Mouse (Mus musculus) frontal cortex, adult 2 months (tissue): Measurements from ENCODE around the gene Pard3b. TPM values are rescaled to one million over a fixed set of nuclear protein-coding genes. Genes with fewer than 3 reads are reported as not detected.

Experiments
- DNase-seq, 2 experiments: peaks; one replicate each; pipeline ENCODE4 v3.0.0; 2022; ENCODE audit warnings: low spot score in 1 of 2; ENCODE audit errors: extremely low spot score in 1 of 2
- polyA plus RNA-seq: library from polyadenylated mRNA; depleted of rRNA; stranded (reverse); fragments of >200 nt; gene quantifications from 2 replicates; pipeline ENCODE4 v1.2.3, GENCODE M21; 2012

Gene Pard3b
- polyA plus RNA-seq, 1 experiment, result 1.7 TPM

DNA sequence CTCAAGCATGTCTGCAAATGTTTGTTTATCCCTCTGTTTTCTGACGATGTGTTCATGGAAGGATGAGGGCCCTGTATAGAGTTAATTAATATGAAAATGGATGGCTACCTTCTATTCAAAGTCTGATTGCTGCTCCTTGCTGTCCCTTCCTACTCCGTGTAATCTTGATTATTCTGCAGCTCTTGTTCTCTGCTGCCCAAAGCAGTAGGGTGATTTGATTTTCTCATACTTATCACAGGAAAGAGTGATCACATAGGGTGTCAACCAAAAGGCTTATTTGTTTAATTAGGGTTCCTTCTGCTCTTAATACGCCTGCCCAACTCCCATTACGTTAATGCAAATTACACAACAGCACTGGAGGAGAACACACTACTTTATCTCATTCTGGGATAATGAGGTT, 716.9 kb downstream of the Pard3b start:
- no peak for DNase-seq

DNA sequence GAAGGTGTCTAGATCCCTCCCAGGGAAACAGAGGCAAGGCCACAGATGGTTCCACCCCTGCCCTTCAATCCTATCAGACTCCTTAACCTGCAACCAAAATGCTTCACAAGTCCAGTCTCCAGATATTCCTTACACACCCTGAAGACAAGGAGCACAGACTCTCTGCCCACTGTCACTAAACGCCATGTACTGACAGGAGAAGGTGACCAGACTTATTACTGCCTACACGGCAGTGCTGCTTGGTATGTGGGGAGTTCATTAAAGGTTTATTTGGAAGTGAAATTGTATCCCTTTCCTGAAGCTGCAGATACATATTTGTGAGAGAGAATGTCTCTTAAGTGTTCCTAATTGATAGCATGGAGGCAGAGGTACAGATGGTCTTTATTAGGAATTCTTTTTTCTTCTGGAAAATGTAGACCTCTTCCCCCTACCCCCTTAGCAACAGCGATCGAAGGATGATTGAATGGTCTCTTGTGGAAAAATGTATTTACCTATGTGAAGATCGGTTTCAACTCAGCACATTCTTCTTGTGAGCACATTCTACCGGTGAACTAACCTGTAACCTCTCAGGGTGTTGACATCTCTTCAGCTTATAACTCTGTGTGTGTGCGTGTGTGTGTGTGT, 735.9 kb downstream of the Pard3b start:
- DNase-seq, result no peak

DNA sequence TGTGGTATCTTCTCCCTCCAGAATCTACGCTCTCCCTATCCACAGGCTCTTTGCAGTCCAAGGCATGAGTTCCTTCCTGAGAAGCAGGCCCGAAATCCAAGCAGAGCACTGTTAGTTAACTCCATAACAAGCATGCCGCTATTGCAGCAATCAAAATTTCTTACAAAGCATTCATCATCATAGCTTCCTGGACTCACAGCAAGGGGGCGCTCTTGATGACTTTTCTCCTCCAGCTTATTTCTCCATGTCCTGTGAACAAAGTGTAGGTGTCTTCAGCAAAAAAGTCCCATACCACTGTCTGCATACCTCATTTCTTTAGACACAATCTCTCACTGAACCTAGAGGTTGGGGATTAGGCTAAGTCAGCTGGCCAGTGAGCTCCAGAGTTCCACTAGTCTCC, 739.7 kb downstream of the Pard3b start:
- no peak for DNase-seq

DNA sequence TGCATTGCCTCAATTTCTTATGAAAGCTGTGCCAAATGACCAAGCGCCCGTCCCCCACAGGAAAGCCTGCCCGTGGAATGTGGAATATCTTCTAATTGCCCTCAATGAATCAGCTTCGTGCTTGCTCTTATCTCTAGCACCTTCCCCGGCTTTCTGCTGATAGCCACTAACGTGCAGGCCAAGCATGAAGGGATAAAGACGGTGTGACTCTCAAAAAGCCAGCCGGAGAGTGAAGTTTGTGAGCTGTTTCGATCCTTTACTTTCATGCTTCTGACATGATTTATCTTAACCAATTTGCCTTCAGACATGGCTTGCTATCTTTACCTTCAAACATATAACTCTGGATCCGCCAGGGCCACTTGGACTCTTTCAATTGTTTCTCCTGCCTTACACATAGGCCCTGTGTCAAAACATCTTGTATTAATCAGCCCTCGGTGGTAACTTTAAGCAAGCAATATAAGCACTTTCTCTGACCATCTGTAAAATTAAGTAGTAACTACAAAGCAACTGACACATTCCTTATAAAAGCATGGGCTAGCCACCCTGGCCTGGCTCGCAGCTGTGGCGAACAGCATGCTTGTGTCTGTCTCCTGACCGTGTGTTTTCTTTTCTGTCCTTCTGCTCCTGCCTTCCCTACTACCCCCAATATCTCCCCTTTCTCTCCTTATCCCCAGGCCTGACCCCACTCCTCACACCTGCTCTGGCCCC, 744.3 kb downstream of the Pard3b start:
- no peak for DNase-seq

DNA sequence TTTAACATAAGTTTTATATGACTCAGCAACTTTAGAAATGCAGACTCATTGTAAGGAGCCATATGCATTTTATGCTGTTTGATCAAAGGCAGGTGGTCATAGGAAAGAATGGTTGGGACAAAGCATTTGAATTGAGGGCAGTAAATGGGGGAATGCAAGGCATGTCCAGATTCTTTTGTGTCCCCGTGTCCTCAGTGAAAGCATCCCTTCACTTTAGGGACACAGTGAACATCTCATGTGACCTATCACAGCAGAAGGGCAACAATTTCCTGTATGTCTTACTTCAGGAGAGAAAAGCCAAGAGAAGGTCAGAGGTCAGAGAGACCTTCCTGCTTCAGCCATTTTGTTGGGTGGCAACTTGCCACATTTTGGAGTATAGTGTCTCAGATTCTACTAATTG, 745.6 kb downstream of the Pard3b start:
- no peak for DNase-seq

DNA sequence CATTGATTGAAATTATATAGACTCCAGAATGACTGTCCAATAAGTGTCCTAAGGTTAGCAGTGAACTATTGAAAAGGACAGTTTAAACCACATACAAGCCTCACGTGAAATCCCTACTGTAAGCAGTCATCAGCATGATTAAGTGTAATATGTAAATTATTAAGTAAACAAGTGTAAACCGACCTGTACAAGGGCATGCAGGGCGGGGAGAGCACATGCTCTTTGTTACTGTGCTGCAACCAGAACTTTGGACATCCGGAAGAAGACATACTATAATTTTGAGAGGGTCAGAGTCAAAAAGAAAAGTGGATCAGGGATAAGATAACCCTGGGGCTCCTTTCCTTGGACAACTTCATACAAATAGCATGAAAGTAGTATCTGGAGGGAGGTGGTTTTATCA, 749.4 kb downstream of the Pard3b start:
- no peak for DNase-seq

DNA sequence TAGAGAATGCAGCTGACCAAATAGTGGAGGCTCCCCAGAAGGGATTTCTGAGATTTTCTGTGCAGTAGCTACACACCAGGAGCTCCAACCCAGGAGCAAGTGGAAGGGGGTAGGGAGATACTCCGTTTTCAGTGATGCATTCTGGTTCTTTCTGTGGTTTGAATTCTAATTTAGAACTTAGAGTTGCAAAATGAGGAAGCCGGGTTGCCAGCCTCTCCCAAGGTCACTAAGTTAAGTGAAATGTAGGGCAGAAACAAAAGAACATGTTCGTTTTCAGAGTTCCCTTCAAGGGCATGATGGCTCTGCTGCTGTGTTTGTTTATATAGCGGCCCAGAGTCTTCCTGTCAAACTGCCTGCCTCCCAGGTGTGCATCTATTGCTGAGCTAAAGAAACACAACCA, 754.2 kb downstream of the Pard3b start:
- DNase-seq, result no peak

DNA sequence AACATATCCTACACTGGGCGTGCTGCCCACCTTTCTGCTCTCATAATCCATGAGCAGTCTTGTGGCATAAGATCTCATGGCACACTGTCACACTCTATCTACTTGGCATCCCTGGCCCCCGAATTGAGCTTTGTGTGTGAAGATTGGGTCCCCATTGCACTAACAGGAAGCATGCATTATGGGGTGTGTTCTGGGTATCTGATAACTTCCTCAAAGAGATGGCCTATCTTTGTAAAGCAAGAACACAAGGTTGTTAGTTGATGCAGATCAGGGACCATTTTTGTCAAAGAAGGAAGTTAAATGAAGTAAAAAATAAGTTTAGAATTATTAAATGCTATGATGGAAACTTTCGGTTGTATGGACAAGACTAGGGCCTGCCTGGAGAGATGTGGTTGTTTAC, 755.9 kb downstream of the Pard3b start:
- no peak for DNase-seq

DNA sequence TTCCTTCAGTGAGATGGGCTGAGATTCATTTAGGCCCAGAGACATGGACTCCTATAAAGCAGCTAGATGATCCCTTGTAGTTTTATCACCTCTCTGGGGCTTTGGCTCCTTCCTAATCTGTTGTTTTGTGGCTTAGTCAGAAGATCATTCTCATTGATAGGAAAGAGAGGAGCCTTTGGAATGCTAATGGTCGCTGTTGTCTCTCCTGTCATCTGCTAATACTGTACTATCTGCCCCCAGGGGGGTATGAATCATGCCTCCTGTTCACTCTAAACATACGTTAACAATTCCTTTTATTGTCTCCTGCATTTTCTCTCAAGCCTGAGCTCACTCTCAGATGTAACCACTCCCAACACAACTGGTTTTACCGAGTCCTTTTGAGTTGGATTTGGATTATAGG, 759.6 kb downstream of the Pard3b start:
- no peak for DNase-seq

DNA sequence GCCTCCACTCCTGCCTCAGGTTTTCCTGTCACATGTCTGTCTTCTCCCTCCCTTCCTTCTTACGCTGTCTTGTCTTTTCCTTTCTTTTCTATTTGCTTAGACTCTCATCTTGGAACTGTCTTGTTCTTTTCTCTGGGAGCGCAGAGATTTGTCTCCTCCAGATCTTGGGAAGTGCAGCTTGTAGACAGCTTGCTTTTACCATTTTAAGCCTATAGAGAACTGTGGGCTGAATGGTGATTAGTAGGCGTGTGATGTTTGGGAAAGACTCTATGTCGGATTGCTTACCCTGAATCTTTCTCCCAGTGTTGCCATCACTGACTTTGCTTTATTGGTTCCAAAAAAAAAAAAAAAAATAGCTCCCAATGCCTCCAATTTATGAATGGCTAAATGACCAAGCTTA, 760.1 kb downstream of the Pard3b start:
- peak; percentile 3 to 37 for DNase-seq

DNA sequence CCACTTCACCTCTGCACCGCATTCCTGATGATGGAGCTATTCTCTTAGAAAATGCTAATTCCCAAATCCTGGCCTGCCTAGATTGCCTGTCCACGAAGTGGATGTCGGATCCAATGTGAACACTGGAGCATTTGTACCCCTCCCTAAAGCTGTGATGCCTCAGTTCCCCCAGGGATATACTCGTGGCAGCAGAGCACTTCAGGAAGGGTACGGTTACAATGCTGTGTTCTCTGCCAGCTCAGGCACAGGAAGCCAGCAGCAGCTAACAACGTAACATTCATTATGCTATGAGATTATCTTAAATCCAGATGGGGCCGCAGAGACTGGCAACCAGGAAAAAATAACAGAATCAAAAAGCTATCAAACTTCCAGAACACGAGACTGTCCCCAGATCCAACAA, 766.4 kb downstream of the Pard3b start:
- DNase-seq, result no peak

DNA sequence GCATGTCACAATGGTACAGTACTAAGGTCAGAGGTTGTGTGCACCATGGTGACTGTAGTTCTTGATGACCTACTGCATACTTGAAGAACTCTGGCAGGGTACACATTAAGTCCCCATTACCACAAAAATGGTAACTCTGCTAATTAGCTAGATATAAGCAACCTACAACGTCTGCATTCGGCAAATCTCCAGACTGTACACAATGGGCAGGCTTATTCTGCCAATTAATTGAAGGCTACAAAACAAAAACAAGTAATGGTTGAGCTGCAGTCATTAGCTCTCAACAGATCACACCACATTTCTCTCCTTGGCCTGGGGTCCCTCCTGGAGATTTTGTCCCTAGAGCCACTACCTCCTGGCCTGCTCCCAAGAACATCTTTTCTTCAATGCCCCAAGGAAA, 772.7 kb downstream of the Pard3b start:
- DNase-seq, result no peak

DNA sequence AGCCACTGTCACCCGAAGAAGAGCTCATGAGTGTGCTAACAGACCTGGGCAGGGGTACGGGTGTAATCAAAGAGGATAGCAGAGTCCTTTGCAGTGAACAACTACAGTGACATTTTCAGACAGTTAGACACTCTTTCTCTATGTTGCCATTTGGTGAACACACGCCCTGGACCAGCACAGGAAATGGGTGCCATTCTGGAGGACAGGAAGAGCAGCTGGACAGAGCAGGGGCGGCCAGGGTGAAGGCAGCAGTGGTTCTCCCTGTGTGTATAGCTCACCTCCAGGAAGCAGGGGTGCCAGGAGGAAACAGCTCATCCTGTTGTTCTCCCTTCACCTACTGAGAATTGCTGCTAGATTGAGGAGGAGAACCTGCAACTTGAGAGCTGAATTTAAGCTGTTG, 773.4 kb downstream of the Pard3b start:
- DNase-seq, result no peak

DNA sequence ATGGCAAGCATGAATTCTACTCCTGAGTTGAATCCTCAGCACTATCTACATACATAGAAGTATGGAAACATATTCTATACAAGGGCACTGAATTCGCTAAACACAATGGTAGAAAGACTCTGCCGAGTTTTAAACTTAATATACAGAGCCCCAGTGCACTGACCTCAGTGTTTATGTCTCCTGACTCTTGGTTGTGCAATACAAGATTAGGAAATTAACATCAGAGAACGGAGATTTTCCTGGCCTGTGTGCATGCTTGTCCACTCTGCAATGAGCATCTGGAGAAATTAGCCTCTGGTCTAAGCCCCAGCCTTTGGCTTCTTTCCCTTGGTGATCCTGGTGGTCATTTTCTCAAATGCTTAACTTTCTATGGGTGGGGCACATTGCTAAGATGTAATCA, 774.4 kb downstream of the Pard3b start:
- DNase-seq, result no peak

DNA sequence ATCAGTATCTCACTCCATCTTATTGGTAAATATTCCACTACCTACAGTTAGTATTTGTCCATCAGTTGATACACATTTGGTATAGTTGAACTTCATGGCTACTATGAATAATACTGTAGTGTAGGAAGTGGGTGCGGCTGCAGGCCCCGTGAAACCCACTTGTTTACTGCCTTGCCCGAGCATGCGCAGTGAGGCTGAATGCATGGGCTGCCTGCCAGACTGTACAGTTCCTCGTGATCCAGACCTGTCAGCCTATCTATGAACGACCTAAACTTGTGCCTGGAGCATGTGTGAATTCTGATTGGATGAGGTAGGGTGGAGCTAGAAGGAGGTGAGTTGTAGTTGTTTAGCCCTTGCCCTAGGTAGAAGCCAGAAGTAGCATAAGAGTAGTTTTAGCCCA, 775.9 kb downstream of the Pard3b start:
- no peak for DNase-seq

DNA sequence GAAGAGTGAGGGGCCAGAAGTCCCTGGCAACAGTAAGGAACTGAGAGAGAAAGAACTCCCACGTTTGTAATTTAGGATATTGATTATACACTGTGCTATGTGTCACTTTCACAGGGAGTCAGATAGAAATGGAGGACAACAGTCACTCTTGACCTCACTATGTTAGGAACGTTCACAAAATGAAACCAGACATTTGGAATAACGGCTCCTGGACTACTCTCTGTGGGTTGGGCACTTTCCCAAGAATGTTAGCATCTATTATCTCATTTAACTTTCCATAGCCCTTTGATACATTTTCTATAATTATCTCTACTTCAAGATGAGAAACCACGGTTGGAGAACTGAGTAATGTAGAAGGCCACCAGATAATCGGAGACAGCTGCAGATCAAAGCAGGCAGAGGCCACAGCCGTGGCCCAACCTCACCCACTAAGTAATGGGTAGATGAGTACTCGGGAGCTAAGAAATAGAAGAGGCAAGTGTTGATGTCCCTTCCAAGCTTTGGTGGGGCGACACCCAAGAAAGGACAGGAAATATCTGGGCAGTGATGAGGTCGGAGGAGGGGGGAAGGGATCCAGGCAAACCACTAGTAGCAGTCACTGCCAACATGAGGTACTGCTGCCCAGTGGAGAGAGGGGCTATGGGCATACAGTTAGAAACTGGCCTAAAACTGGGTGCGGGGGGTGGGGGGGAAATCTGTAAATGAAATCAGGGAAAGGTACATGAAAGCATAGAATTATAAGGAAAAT, 778.2 kb downstream of the Pard3b start:
- no peak for DNase-seq

DNA sequence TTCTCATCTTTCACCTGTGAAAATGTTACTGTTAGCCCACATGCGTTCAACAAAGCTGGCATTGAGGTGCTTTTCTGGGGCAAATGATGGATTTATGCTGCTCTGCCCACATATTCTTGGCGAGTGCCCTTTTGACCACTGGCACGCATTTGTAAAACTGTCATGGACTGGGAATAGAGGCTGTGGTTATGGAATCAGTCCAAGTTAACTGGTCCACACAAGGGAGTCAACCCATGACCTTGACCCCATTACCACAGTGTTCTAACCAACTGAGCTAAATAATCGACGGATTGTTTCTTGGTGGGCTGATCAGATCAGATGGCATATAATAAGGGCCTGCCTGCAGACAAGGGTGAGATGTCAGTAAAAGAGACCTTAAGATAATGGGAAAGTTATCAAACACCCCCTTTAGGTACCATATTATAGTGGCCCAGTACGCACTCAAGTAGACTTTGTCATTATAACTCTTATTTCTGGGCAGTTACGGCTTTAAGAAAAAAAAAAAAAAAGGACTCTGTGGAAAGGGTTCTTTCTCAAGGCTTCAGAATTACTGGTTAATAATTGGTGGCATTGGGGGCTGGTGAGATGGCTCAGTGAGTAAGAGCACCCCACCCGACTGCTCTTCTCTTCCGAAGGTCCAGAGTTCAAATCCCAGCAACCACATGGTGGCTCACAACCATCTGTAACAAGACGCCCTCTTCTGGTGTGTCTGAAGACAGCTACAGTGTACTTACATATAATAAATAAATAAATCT, 784.4 kb downstream of the Pard3b start:
- DNase-seq, result no peak

DNA sequence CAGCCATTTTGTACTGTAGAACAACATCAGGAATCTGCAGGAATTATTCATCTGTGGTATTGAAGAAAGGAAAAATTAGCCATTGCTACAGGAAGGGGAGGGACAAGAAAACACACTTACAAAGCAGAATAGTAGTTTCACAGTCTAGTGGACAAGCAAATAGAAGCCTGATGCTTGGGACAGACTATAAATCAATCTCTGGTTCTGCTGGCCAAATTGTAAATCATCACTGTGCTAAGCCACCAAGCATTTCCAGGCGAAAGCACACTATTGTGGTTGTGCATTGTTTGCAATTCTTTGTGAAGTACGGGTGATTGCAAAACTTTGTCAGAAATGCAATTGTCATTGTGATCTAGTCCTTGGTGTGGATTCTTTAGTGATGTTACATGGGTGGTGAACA, 786.7 kb downstream of the Pard3b start:
- DNase-seq, result no peak

DNA sequence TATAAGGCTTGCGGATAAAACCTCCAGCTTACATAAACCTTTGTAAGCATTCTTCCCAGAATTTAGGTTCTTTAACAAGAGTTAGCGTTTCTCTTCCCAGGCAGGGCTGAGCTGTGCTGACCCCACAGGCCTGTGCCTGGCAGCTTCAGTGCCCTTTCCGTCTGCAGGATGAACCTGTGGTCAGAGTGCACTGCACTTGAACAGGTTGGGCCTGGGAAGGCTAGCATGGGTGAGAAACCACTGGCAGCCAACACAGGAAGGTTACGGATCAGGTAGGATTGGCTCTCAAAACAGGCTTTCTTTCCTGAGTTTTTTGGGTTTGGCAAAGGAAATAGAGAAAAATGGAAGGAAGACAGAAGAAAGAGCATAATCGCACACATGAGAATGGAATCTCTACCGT, 790.1 kb downstream of the Pard3b start:
- DNase-seq, result no peak

DNA sequence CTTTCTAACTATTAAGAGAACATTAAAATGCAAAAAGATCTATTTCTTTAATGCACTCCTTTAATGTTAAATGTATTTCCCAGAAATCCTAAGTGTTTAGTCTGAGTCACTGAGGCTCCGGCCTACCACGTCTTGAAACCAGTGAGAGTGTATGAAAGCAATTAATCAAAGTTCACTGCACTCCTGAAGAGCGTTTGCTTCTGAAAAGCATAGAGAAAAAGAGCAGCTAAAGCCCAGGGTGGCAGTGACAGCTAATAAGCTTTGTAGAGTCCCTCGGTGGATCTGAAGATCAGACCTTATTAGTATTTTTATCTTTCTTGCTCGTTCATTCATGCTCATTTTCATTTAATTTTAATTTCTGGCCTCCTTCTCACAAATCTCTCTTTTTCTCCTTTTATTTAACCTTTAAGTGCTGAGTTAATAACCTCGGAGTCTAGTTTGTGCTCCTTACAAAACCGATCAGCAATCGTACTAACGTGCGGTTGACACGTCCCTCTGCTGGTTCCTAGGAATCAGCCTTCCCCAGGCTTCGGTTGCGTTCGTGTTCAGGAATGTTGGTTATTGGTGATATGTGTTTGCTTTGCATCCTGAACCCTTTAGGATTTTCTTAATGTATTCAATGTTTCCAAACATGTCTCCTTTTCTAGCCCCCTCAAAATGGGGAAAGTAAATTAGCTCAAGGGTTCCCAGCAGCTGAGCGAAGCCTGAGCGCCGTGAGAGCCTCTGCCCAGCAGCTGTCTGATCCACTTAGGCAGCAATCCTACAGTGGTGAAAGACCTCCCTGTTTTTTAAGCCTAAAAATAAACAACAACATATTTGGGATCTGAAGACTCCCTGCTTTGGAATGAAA, 790.9 kb downstream of the Pard3b start:
- DNase-seq, result no peak
